8 mouse cellular contexts compared by ENCODE assay signal in genomic region chr6:51524321-51524931, GRCm38 (mm10). TPM values are rescaled to one million over a fixed set of nuclear protein-coding genes. Genes with fewer than 3 reads are reported as not detected.
A peak's percentile ranks its signal among the peaks of the same experiment; 100 is the strongest.
DNase-seq lines count a peak whose midpoint lies in the region; ATAC-seq and TF ChIP-seq lines count a peak whose summit lies in the region.

No protein-coding gene starts in this region.

- TF ChIP-seq CTCF in bone marrow macrophage, adult 2 months (IDR thresholded peaks at IDR 0.05; ENCODE audit: low read depth, low read length), result no peak

- WGBS in forebrain, embryonic 10.5 days, result 3% methylated on average over 21 of the region's 21 CpGs
- WGBS in hindbrain, embryonic 15.5 days, result under 1% methylated on average over 20 of the region's 21 CpGs
- WGBS in liver, embryonic 15.5 days (ENCODE audit: insufficient replicate concordance), result 2% methylated on average over 20 of the region's 21 CpGs
- 1% methylated on average over 21 of the region's 21 CpGs for WGBS in neural tube, embryonic 15.5 days

- H3K9me3 ChIP-seq in forebrain, embryonic 10.5 days, result no peaks in the 10 kb centered on the region
- no peaks in the 10 kb centered on the region for H3K9me3 ChIP-seq in hindbrain, embryonic 15.5 days
- H3K9me3 ChIP-seq in liver, embryonic 15.5 days (replicated peaks), result no peaks in the 10 kb centered on the region
- no peaks in the 10 kb centered on the region for H3K9me3 ChIP-seq in neural tube, embryonic 15.5 days (replicated peaks)

- peak; percentile 81 for ATAC-seq in hindbrain, embryonic 15.5 days (ENCODE audit: low FRiP score, low read depth)
- no peak for ATAC-seq in liver, embryonic 15.5 days (ENCODE audit: insufficient read depth)
- ATAC-seq in neural tube, embryonic 15.5 days (ENCODE audit: low FRiP score), result peak; percentile 77

- DNase-seq in layer of hippocampus, adult 18-20 months (ENCODE audit: low spot score in 2 of 2), result peak; percentile 25 to 46
- no peak for DNase-seq in layer of hippocampus, adult 11-12 months (ENCODE audit: low spot score)
- peak; percentile 87 for DNase-seq in forebrain, embryonic 10.5 days (ENCODE audit: extremely low spot score, low spot score)
- no peak for DNase-seq in gastrocnemius, postnatal 36 days

- H3K27ac ChIP-seq in bone marrow macrophage, adult 2 months (ENCODE audit: insufficient read depth, low read depth, low read length), result peak overlapping the region; percentile 69
- peak overlapping the region; percentile 90 for H3K27ac ChIP-seq in forebrain, embryonic 10.5 days
- peak overlapping the region; percentile 80 for H3K27ac ChIP-seq in hindbrain, embryonic 15.5 days (replicated peaks)
- 0 out of 2 replicates have a peak overlapping the region, but pooled peaks have one; percentile 9 for H3K27ac ChIP-seq in liver, embryonic 15.5 days (replicated peaks)
- H3K27ac ChIP-seq in neural tube, embryonic 15.5 days (replicated peaks), result peak overlapping the region; percentile 86

- no peaks in the 10 kb centered on the region for H3K27me3 ChIP-seq in forebrain, embryonic 10.5 days (ENCODE audit: poor library complexity, severe bottlenecking)
- no peaks in the 10 kb centered on the region for H3K27me3 ChIP-seq in hindbrain, embryonic 15.5 days
- peaks cover 27% of the 10 kb centered on the region for H3K27me3 ChIP-seq in liver, embryonic 15.5 days
- no peaks in the 10 kb centered on the region for H3K27me3 ChIP-seq in neural tube, embryonic 15.5 days (replicated peaks)

- H3K4me2 ChIP-seq in hindbrain, embryonic 15.5 days, result peak overlapping the region; percentile 57
- peak overlapping the region; percentile 68 for H3K4me2 ChIP-seq in liver, embryonic 15.5 days
- peak overlapping the region; percentile 73 for H3K4me2 ChIP-seq in neural tube, embryonic 15.5 days

- H3K9ac ChIP-seq in hindbrain, embryonic 15.5 days, result peak overlapping the region; percentile 69
- no peak overlapping the region for H3K9ac ChIP-seq in liver, embryonic 15.5 days
- peak overlapping the region; percentile 77 for H3K9ac ChIP-seq in neural tube, embryonic 15.5 days (replicated peaks)

- no peak for TF ChIP-seq POLR2A in bone marrow macrophage, adult 2 months (IDR thresholded peaks at IDR 0.05; ENCODE audit: borderline replicate concordance, low read depth, low read length)

- peak overlapping the region; percentile 77 for H3K4me3 ChIP-seq in bone marrow macrophage, adult 2 months (ENCODE audit: insufficient read depth, low read length)
- peak overlapping the region; percentile 73 for H3K4me3 ChIP-seq in forebrain, embryonic 10.5 days
- peak overlapping the region; percentile 81 for H3K4me3 ChIP-seq in hindbrain, embryonic 15.5 days
- peak overlapping the region; percentile 60 for H3K4me3 ChIP-seq in liver, embryonic 15.5 days (replicated peaks)
- peak overlapping the region; percentile 80 for H3K4me3 ChIP-seq in neural tube, embryonic 15.5 days (replicated peaks)

- no peaks in the 10 kb centered on the region for H3K36me3 ChIP-seq in forebrain, embryonic 10.5 days (replicated peaks)
- no peaks in the 10 kb centered on the region for H3K36me3 ChIP-seq in hindbrain, embryonic 15.5 days
- no peaks in the 10 kb centered on the region for H3K36me3 ChIP-seq in liver, embryonic 15.5 days (replicated peaks)
- no peaks in the 10 kb centered on the region for H3K36me3 ChIP-seq in neural tube, embryonic 15.5 days

- H3K4me1 ChIP-seq in bone marrow macrophage, adult 2 months (ENCODE audit: control insufficient read depth, insufficient read depth, low read length), result peaks cover 23% of the 10 kb centered on the region
- H3K4me1 ChIP-seq in forebrain, embryonic 10.5 days, result peaks cover 28% of the 10 kb centered on the region
- peaks cover 31% of the 10 kb centered on the region for H3K4me1 ChIP-seq in hindbrain, embryonic 15.5 days (replicated peaks)
- H3K4me1 ChIP-seq in liver, embryonic 15.5 days (replicated peaks), result no peaks in the 10 kb centered on the region; the same call in 1 of the 2 replicates
- peaks cover 26% of the 10 kb centered on the region for H3K4me1 ChIP-seq in neural tube, embryonic 15.5 days

- intact Hi-C loops in gastrocnemius, postnatal 36 days (cut with DNase I), result no loop called here

RNA-seq across cellular contexts. Expression of gene Snx10, which starts 0.7 kb away (rescaled TPM):
- 100 to 1,000 TPM; 101 to 110 TPM for total RNA-seq in layer of hippocampus, adult 18-20 months (2021)
- polyA plus RNA-seq in bone marrow macrophage, adult 2 months (2012; ENCODE audit: insufficient read depth, insufficient read length, missing spikeins), result 101 and 105 TPM in 2 replicates
- polyA plus RNA-seq in forebrain, embryonic 10.5 days (2016; fragmentation: Nextera tagmentation; extraction: Ambion mirVana), result 32.7 and 34.2 TPM in 2 replicates
- 61.6 and 62.0 TPM in 2 replicates for polyA plus RNA-seq in hindbrain, embryonic 15.5 days (2015; fragmentation: Nextera tagmentation; extraction: Ambion mirVana)
- 7.7 and 8.0 TPM in 2 replicates for polyA plus RNA-seq in liver, embryonic 15.5 days (2015; fragmentation: Nextera tagmentation; extraction: Ambion mirVana)
- 55.6 and 63.4 TPM in 2 replicates for polyA plus RNA-seq in neural tube, embryonic 15.5 days (2015; fragmentation: Nextera tagmentation; extraction: Ambion mirVana)
- 1 to 10 TPM; 4.6 to 6.4 TPM for total RNA-seq in gastrocnemius, postnatal 36 days (2021)

RNA-seq across cellular contexts. Expression of gene Cbx3, which starts 54.3 kb away (rescaled TPM):
- 100 to 1,000 TPM; 130 to 142 TPM for total RNA-seq in layer of hippocampus, adult 18-20 months (2021)
- polyA plus RNA-seq in bone marrow macrophage, adult 2 months (2012; ENCODE audit: insufficient read depth, insufficient read length, missing spikeins), result 107 and 108 TPM in 2 replicates
- polyA plus RNA-seq in forebrain, embryonic 10.5 days (2016; fragmentation: Nextera tagmentation; extraction: Ambion mirVana), result 627 and 704 TPM in 2 replicates
- polyA plus RNA-seq in hindbrain, embryonic 15.5 days (2015; fragmentation: Nextera tagmentation; extraction: Ambion mirVana), result 335 and 378 TPM in 2 replicates
- 161 and 199 TPM in 2 replicates for polyA plus RNA-seq in liver, embryonic 15.5 days (2015; fragmentation: Nextera tagmentation; extraction: Ambion mirVana)
- 310 and 354 TPM in 2 replicates for polyA plus RNA-seq in neural tube, embryonic 15.5 days (2015; fragmentation: Nextera tagmentation; extraction: Ambion mirVana)
- total RNA-seq in gastrocnemius, postnatal 36 days (2021), result 10 to 100 TPM; 34.4 to 43.0 TPM

RNA-seq across cellular contexts. Expression of gene Hnrnpa2b1, which starts 54.7 kb away (rescaled TPM):
- 100 to 1,000 TPM; 482 to 501 TPM for total RNA-seq in layer of hippocampus, adult 18-20 months (2021)
- polyA plus RNA-seq in bone marrow macrophage, adult 2 months (2012; ENCODE audit: insufficient read depth, insufficient read length, missing spikeins), result 726 and 831 TPM in 2 replicates
- 2,609 and 2,780 TPM in 2 replicates for polyA plus RNA-seq in forebrain, embryonic 10.5 days (2016; fragmentation: Nextera tagmentation; extraction: Ambion mirVana)
- polyA plus RNA-seq in hindbrain, embryonic 15.5 days (2015; fragmentation: Nextera tagmentation; extraction: Ambion mirVana), result 1,277 and 1,313 TPM in 2 replicates
- polyA plus RNA-seq in liver, embryonic 15.5 days (2015; fragmentation: Nextera tagmentation; extraction: Ambion mirVana), result 752 and 787 TPM in 2 replicates
- 1,222 and 1,408 TPM in 2 replicates for polyA plus RNA-seq in neural tube, embryonic 15.5 days (2015; fragmentation: Nextera tagmentation; extraction: Ambion mirVana)
- total RNA-seq in gastrocnemius, postnatal 36 days (2021), result 100 to 1,000 TPM; 284 to 312 TPM

Comparison
In these comparisons a context has a peak if more than half of its experiments do, and no peak if none do; other contexts are left out.
1. DNase-seq: peak in layer of hippocampus, adult 18-20 months (2 of 2) and forebrain, embryonic 10.5 days (single experiment); none in layer of hippocampus, adult 11-12 months (single experiment) and gastrocnemius, postnatal 36 days (0 of 2).
2. H3K27ac ChIP-seq: peak in every context shown above with its lines; median percentile 90 in forebrain, embryonic 10.5 days; 86 in neural tube, embryonic 15.5 days; 80 in hindbrain, embryonic 15.5 days; 69 in bone marrow macrophage, adult 2 months; 9 in liver, embryonic 15.5 days.
3. Peak in every context shown above with its lines, with median percentiles within 50 percentile points of each other: H3K4me3 ChIP-seq and H3K4me2 ChIP-seq.